Mouse (Mus musculus) MEL (cell line): ENCODE results near the gene Rhpn2. TPM values are rescaled to one million over a fixed set of nuclear protein-coding genes. Genes with fewer than 3 reads are reported as not detected.

Experiments
- DNase-seq: peaks from one replicate; pipeline ENCODE4 v3.0.0; 2011; ENCODE audit warnings: low read depth, low spot score
- H3K27ac ChIP-seq: 2 replicates; pipeline ENCODE4 v1.5.1; 2012; ENCODE audit warnings: low read depth, mild to moderate bottlenecking, control low read depth, low read length, moderate library complexity; ENCODE audit not compliant: control insufficient read depth
- H3K27me3 ChIP-seq, 2 experiments: fragments of 150-350 bp in 1 of 2; sonication (generic) in 1 of 2; 2 replicates each; pipeline ENCODE4 v1.6.1; 2012; ENCODE audit warnings: low read length in 2 of 2, mild to moderate bottlenecking in 2 of 2, improper control_type of control experiment in 1 of 2, moderate library complexity in 1 of 2; ENCODE audit not compliant: insufficient read depth in 2 of 2, control insufficient read depth in 1 of 2
- H3K36me3 ChIP-seq, 2 experiments: 2 replicates each; pipeline ENCODE4 v1.6.1; 2012 to 2014; ENCODE audit warnings: low read length in 2 of 2, improper control_type of control experiment in 1 of 2, inconsistent platforms in 1 of 2, mild to moderate bottlenecking in 1 of 2; ENCODE audit not compliant: insufficient read depth in 2 of 2, control insufficient read depth in 1 of 2
- H3K4me1 ChIP-seq, 2 experiments: fragments of 150-350 bp in 1 of 2; sonication (generic) in 1 of 2; 2 replicates each; pipeline ENCODE4 v1.6.1; 2012; ENCODE audit warnings: low read length in 2 of 2, improper control_type of control experiment in 1 of 2, mild to moderate bottlenecking in 1 of 2; ENCODE audit not compliant: insufficient read depth in 2 of 2, control insufficient read depth in 1 of 2
- H3K4me3 ChIP-seq, 2 experiments: fragments of 150-350 bp in 1 of 2; sonication (generic) in 1 of 2; 2 replicates each; pipeline ENCODE4 v1.5.1; 2012; ENCODE audit warnings: low read depth in 2 of 2, low read length in 2 of 2, mild to moderate bottlenecking in 2 of 2, moderate library complexity in 2 of 2, control low read depth in 1 of 2, improper control_type of control experiment in 1 of 2; ENCODE audit not compliant: control insufficient read depth in 1 of 2, insufficient read depth in 1 of 2
- H3K79me2 ChIP-seq: 2 replicates; pipeline ENCODE4 v1.6.1; 2012; ENCODE audit warnings: mild to moderate bottlenecking, low read length, moderate library complexity; ENCODE audit not compliant: control insufficient read depth, poor library complexity, insufficient read depth
- H3K9ac ChIP-seq: 2 replicates; pipeline ENCODE4 v1.6.1; 2012; ENCODE audit warnings: low read depth, mild to moderate bottlenecking, control low read depth, low read length, moderate library complexity; ENCODE audit not compliant: control insufficient read depth, poor library complexity, severe bottlenecking
- H3K9me3 ChIP-seq: fragments of 150-350 bp; sonication (generic); replicated peaks from 2 replicates; pipeline ENCODE4 v1.6.1; 2012; ENCODE audit warnings: mild to moderate bottlenecking, low read length, improper control_type of control experiment, moderate library complexity; ENCODE audit not compliant: insufficient read depth
- CHD1 ChIP-seq: IDR thresholded peaks from 2 replicates; pipeline ENCODE4 v1.6.1; 2012; ENCODE audit warnings: low read depth, mild to moderate bottlenecking, inconsistent platforms, low read length, improper control_type of control experiment
- ELF1 ChIP-seq: IDR thresholded peaks from 2 replicates; pipeline ENCODE4 v1.6.1; 2014; ENCODE audit warnings: low read depth, mild to moderate bottlenecking, inconsistent platforms, low read length, improper control_type of control experiment, moderate library complexity
- EP300 ChIP-seq, 2 experiments: IDR thresholded peaks; 2 replicates each; pipeline ENCODE4 v1.6.1; 2011; ENCODE audit warnings: improper control_type of control experiment in 2 of 2, low read length in 2 of 2, low read depth in 1 of 2, mild to moderate bottlenecking in 1 of 2
- ETS1 ChIP-seq: IDR thresholded peaks from 2 replicates; pipeline ENCODE4 v1.6.1; 2012; ENCODE audit warnings: low read depth, mild to moderate bottlenecking, inconsistent platforms, low read length, improper control_type of control experiment, moderate library complexity
- GABPA ChIP-seq: IDR thresholded peaks from 2 replicates; pipeline ENCODE4 v1.6.1; 2012; ENCODE audit warnings: low read depth, mild to moderate bottlenecking, inconsistent platforms, low read length, improper control_type of control experiment, moderate library complexity
- MAFK ChIP-seq: IDR thresholded peaks from 2 replicates; pipeline ENCODE4 v1.6.1; 2011; ENCODE audit warnings: low read depth, mild to moderate bottlenecking, low read length, improper control_type of control experiment, borderline replicate concordance
- MAZ ChIP-seq: IDR thresholded peaks from 2 replicates; pipeline ENCODE4 v1.6.1; 2012; ENCODE audit warnings: low read depth, mild to moderate bottlenecking, inconsistent platforms, low read length, improper control_type of control experiment
- MEF2A ChIP-seq: IDR thresholded peaks from 2 replicates; pipeline ENCODE4 v1.6.1; 2014; ENCODE audit warnings: low read depth, mild to moderate bottlenecking, inconsistent platforms, low read length, improper control_type of control experiment; ENCODE audit not compliant: poor library complexity, insufficient replicate concordance, severe bottlenecking; ENCODE audit errors: extremely low read depth
- MXI1 ChIP-seq: IDR thresholded peaks from 2 replicates; pipeline ENCODE4 v1.6.1; 2011; ENCODE audit warnings: mild to moderate bottlenecking, low read depth, low read length, improper control_type of control experiment
- NRF1 ChIP-seq: IDR thresholded peaks from 2 replicates; pipeline ENCODE4 v1.6.1; 2014; ENCODE audit warnings: low read depth, mild to moderate bottlenecking, inconsistent platforms, low read length, improper control_type of control experiment, moderate library complexity; ENCODE audit not compliant: poor library complexity, insufficient read depth, severe bottlenecking
- SIN3A ChIP-seq: IDR thresholded peaks from 2 replicates; pipeline ENCODE4 v1.6.1; 2012; ENCODE audit warnings: low read length, improper control_type of control experiment, inconsistent platforms
- TBP ChIP-seq: IDR thresholded peaks from 2 replicates; pipeline ENCODE4 v1.8.0; 2011; ENCODE audit warnings: low read depth, low read length, improper control_type of control experiment
- USF2 ChIP-seq, 2 experiments: IDR thresholded peaks; 2 replicates each; pipeline ENCODE4 v1.6.1; 2011 to 2012; ENCODE audit warnings: improper control_type of control experiment in 2 of 2, low read length in 2 of 2, borderline replicate concordance in 1 of 2, inconsistent platforms in 1 of 2, low read depth in 1 of 2, mild to moderate bottlenecking in 1 of 2; ENCODE audit not compliant: insufficient read depth in 1 of 2
- ZMIZ1 ChIP-seq: IDR thresholded peaks from 2 replicates; pipeline ENCODE4 v1.6.1; 2012; ENCODE audit warnings: low read depth, mild to moderate bottlenecking, inconsistent platforms, low read length, improper control_type of control experiment, moderate library complexity
- ZNF384 ChIP-seq: IDR thresholded peaks from 2 replicates; pipeline ENCODE4 v1.6.1; 2012; ENCODE audit warnings: low read depth, mild to moderate bottlenecking, inconsistent platforms, low read length, improper control_type of control experiment
- polyA plus RNA-seq, 2 experiments: library from polyadenylated mRNA; stranded (reverse) in 1 of 2; unstranded in 1 of 2; fragments of >175 nt in 1 of 2; fragments of >200 nt in 1 of 2; gene quantifications; 2 replicates each; pipeline versions ENCODE4 v1.2.1 to v1.2.4; 2012; ENCODE audit warnings: low replicate concordance in 2 of 2, low read depth in 1 of 2; ENCODE audit not compliant: insufficient read length in 2 of 2, insufficient read depth in 1 of 2, missing spikeins in 1 of 2
- total RNA-seq: library from RNA; depleted of rRNA; stranded (reverse); fragments of 300-350 nt; gene quantifications from 2 replicates; pipeline ENCODE4 v1.2.3, GENCODE M21; 2012

The Rhpn2 gene
- total and polyA plus RNA-seq, 3 experiments, result 0.58 to 1.2 TPM; not detected in 1

GRCm38 (mm10) chr7:35300792-35301191 lies 33.2 kb upstream of the Rhpn2 start:
- DNase-seq, result no peak
- H3K4me3 ChIP-seq, result no peak overlapping the region
- no peak overlapping the region for H3K9ac ChIP-seq
- H3K4me1 ChIP-seq, result no peaks in the 10 kb centered on the region
- H3K36me3 ChIP-seq, result no peaks in the 10 kb centered on the region; a peak in 1 of 4 replicates
- no peaks in the 10 kb centered on the region for H3K27me3 ChIP-seq
- no peak for TF ChIP-seq ETS1
- TF ChIP-seq TBP, result no peak
- TF ChIP-seq USF2 (IDR thresholded peaks at IDR 0.05; ENCODE audit: borderline replicate concordance in 1 of 2, insufficient read depth in 1 of 2, low read depth in 1 of 2, low read length in 2 of 2), result no peak
- no peak for TF ChIP-seq ZNF384
- TF ChIP-seq CHD1, result no peak
- TF ChIP-seq ELF1, result no peak
- TF ChIP-seq MAFK, result no peak
- TF ChIP-seq MXI1, result no peak
- no peak for TF ChIP-seq MAZ
- TF ChIP-seq NRF1, result no peak
- TF ChIP-seq ZMIZ1, result no peak
- no peak for TF ChIP-seq EP300 (IDR thresholded peaks at IDR 0.05; ENCODE audit: low read depth in 1 of 2, low read length in 2 of 2)
- no peaks in the 10 kb centered on the region for H3K9me3 ChIP-seq
- no peaks in the 10 kb centered on the region for H3K79me2 ChIP-seq
- H3K27ac ChIP-seq, result no peak overlapping the region

GRCm38 (mm10) chr7:35311214-35311613 lies 22.8 kb upstream of the Rhpn2 start:
- Histone ChIP-seq H3K9me3 (no peaks in the 10 kb centered on the region), H3K36me3 (0 out of 4 replicates have a peak, but pooled peaks cover 0 to 1% of the 10 kb centered on the region in 2 experiments), H3K9ac (no peak overlapping the region), H3K79me2 (no peaks in the 10 kb centered on the region), H3K4me3 (no peak overlapping the region), H3K4me1 (no peaks in the 10 kb centered on the region), H3K27me3 (no peaks in the 10 kb centered on the region), H3K27ac (no peak overlapping the region)
- DNase-seq, result no peak
- TF ChIP-seq GABPA (no peak), MEF2A (no peak), SIN3A (no peak)
